Mouse (Mus musculus): Measurements from ENCODE around the gene Tmem191c.

Gene Tmem191c

GRCm38 (mm10) chr16:17266113-17266512 is 9.8 kb upstream of the Tmem191c start:
- no peak for DNase-seq (ENCODE audit: low spot score in 2 of 2)

- no peak for DNase-seq (ENCODE audit: low spot score in 2 of 2)
Observed at GRCm38 (mm10) chr16:17267937-17268336, 7.9 kb upstream of the Tmem191c start.

- DNase-seq (ENCODE audit: low spot score in 2 of 2): no peak
Observed at GRCm38 (mm10) chr16:17269872-17270271, 6.0 kb upstream of the Tmem191c start.

- peak; percentile 14 to 46 for DNase-seq (ENCODE audit: low spot score in 2 of 2)
Observed at GRCm38 (mm10) chr16:17271124-17271523, 4.8 kb upstream of the Tmem191c start.

- DNase-seq (ENCODE audit: low spot score in 2 of 2): no peak
Observed at GRCm38 (mm10) chr16:17271856-17272255, 4.0 kb upstream of the Tmem191c start.

DNA sequence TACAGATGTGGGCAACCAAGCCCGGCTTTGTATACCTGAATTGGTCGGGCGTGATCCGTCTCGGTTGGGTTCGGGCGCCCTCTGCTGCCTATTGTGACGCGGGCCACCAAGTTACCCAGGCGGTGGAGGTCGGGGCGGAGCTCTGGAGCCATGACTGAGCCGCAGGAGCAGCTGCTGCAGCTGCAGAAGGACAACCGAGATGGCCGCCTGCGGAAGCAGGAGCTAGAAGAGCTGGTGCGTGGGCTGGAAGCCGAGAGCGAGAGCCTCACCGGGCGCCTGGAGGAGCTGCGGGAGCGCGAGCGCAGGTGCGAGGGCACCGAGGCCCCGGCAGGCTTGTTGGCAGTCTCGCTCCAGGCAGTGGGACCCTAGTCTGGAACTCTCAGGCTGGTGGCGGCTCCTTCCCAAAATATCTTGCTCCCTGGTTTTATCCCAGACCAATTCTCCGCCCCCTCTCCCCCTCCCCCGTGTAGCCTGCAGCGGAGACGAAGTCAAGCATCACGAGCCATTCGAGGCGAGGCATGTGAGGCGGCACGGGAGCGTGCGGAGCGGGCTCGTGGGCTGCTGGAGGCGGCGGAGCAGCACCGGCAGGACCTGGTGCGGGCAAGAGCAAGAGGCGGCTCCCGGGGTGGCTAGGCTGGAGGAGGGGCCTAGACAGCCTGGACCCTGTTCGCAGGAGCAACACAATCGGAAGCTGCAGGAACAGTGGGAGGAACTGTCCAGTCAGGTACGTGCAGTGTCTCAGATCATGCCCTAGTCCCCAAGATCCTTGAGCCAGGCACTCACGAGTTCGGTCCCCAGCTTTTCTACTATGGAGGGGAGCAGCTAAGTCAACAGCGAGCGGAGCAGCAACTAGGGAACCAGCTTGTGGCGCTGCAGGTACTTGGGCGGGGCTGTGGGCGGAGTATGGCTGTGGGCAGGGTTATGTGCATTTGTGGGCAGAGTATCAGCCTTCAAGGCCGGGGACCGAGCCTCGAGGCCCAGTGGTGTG is 581 bp downstream of the Tmem191c start:
- DNase-seq (ENCODE audit: low spot score in 2 of 2): peak; percentile 88 to 93

DNA sequence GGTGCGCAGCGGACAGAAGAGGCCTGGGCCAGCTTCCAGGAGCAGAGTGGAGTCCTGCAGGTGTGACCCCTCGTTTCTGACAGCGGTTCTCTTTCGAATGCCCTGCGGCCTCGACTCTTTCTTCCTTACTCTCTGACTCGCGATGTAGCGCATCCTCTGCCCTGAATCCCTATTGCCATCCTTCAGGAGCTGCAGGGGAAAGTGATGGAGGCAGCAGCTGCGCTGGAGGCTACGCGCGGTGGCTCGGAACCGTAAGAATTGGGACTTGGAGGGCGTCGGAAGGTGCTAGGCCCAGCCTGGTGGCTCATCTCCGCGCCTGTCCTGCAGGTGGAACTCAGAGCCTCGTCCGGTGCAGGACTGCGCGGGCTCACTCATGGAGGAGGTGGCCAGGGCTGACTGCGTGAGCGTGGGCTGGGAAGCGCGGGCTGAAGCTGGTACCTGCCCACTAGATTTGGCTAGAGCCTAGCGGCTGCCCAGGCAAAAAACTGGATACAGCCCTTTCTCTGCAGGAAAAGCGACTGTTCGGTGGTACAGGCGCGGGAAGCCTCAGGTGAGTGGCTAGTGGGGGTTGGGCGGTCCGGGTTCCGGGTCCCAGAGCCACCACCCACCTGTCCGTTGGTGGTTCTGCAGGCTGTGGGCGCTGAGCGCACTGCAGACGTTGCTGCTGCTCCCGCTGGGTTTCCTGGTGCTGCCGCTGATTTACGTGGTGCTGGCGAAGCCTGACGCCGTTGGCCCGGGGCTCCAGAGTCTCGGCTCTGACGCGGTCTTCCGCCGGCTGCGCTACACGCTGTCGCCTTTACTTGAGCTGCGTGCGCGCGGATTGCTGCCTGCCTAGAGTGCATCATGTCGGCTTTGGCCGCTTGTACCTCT is 1.7 kb downstream of the Tmem191c start:
- peak in 1 of 2 experiments; percentile 38 for DNase-seq (ENCODE audit: low spot score in 2 of 2)

DNA sequence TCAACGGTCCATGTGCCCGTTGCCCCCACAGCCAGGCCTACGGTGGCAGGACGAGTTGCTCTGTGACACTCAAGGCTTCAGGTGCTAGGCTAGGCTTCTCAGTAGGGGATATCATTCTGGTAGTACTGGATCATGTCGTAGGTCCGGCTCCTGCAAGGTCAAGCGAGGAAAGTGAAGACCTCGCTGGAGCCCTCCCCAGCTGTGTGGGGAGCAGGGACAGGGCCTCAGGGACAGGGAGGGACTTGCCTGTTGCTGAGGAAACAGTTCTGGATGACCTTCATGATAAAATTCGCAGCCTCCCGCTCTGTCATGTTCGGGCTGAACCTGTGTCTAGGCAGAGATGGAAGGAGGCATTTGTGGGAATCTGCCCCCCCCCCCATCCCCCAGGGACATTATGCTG is 4.6 kb downstream of the Tmem191c start:
- no peak for DNase-seq (ENCODE audit: low spot score in 2 of 2)

GRCm38 (mm10) chr16:17283151-17283550 is 7.3 kb downstream of the Tmem191c start:
- no peak for DNase-seq (ENCODE audit: low spot score in 2 of 2)

- DNase-seq (ENCODE audit: low spot score in 2 of 2): no peak
Observed at GRCm38 (mm10) chr16:17287103-17287502, 11.2 kb downstream of the Tmem191c start.

- DNase-seq (ENCODE audit: low spot score in 2 of 2): no peak
Observed at GRCm38 (mm10) chr16:17291016-17291415, 15.1 kb downstream of the Tmem191c start.

- peak; percentile 66 to 80 for DNase-seq (ENCODE audit: low spot score in 2 of 2)
Observed at GRCm38 (mm10) chr16:17292751-17293150, 16.9 kb downstream of the Tmem191c start.

DNA sequence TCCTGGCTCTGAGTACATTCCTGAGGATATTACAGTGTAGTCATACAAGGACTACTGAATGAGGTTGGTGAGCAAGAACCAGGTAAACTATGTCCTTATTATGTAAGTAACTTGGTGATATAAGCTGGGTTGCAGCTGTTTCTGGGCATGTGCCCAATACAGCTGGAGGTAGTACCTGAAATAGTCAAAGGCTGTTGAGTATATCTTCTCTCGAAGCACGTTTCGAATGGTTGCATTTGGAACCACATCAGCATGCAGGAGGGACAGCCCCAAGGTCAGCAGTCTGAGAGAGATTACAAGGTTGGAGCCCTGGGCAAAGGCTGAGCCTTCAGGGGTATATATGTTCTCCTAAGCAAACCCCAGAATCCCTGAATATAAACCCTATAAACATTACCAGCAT is 24.9 kb downstream of the Tmem191c start:
- DNase-seq (ENCODE audit: low spot score in 2 of 2): no peak

GRCm38 (mm10) chr16:17303521-17304245 is 27.8 kb downstream of the Tmem191c start:
- no peak for DNase-seq (ENCODE audit: low spot score in 2 of 2)

DNA sequence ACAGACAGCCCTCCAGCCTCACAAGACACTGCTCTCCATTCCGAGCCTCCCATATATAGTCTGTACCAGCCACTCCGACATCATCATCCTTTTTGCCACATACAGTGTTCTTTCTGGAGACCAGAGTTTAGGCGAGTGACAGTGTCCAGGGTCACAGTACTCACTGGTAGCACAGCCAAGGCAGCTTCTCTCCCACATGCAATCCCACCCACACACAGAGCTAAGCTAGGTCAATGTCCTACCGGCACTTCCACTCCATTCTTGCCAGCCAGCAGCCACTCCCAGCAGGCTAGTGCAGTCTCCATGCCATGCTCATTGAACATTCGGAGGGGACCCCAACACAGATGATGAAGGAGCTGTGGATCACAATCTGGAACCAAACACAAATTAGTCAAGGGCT is 31.6 kb downstream of the Tmem191c start:
- no peak for DNase-seq (ENCODE audit: low spot score in 2 of 2)

DNA sequence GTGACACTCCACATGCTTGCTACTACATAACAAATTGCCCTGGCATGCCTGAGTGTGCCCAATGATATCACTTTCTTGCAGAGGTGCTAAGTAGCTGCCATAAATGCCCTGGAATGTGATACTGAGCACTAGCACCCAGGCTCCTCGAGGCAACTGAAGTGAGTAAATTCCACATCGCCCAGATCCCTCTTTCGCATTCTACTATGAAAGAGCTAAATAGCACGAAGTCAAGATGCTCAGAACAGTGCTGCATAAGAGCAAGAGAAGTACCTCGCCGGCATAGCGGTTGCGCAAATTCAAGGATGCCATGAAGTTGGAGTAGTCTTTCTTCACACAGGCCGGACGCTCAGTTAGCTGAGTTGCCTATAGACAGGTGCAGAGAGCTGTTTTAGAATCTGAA is 33.2 kb downstream of the Tmem191c start:
- DNase-seq (ENCODE audit: low spot score in 2 of 2): no peak

DNA sequence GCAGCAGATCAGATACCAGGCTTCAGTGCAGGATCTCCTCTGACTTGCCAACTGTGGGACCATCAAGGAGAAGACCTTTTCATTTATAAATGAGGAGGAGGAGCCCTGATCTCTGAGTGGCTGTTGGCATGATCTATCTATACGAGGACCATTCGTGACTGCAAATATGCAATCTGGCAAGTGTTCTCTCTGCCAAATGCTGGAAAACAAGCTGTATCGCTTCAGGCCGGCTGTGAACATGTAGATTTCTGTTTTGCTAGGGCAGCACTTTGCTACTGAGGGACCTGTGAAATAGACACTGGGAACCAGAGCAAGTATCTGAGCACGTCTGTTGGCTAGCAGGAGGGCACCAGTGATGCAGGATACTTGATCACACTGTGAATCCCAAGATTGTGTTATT is 36.7 kb downstream of the Tmem191c start:
- no peak for DNase-seq (ENCODE audit: low spot score in 2 of 2)

- DNase-seq (ENCODE audit: low spot score in 2 of 2): no peak
Observed at GRCm38 (mm10) chr16:17316554-17316953, 40.7 kb downstream of the Tmem191c start.

DNA sequence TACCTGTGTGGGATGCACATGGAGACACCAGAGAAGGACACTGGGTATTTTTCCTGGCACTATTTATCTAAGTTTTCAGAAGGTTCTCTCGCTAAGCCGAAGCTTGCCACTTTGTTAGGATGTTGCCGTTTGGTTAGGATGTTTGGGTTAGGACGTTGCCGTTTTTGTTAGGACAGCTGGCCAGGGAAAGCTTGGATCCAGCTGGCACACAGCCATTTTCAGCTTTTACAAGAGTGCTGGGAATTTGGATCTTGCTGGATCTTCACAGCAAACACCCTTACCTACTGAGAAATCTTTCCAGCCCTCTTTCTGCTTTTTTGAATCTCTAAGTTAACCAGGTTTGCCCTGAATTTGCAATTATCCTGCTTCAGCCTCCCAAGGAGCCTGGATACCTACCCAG is 45.6 kb downstream of the Tmem191c start:
- no peak for DNase-seq (ENCODE audit: low spot score in 2 of 2)

DNA sequence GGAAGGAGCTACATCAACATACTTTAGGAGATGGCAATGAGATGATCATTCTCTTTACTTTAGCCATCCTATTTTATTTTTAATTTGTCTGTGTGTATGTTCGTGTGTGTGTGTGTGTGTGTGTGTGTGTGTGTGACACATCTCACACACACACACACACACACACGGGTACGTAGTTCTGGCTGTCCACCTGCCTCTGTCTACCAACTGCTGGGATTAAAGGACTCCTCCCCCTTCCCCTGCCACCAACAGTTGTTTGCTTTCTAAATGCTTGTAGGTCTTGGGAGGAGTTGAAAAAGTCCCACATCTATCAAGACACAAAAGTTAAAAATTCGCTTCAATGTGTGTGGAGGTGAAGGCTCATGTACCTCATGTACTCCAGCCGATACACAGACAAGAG is 48.9 kb downstream of the Tmem191c start:
- no peak for DNase-seq (ENCODE audit: low spot score in 2 of 2)

GRCm38 (mm10) chr16:17326064-17326463 is 50.2 kb downstream of the Tmem191c start:
- no peak for DNase-seq (ENCODE audit: low spot score in 2 of 2)
